Mouse (Mus musculus): ENCODE data around the gene Evi5l. TPM values are rescaled to one million over a fixed set of nuclear protein-coding genes. Genes with fewer than 3 reads are reported as not detected.
A peak's percentile ranks its signal among the peaks of the same experiment; 100 is the strongest.

Gene Evi5l
- total RNA-seq (2021) = 100 to 1,000 TPM; 104 to 117 TPM

DNA sequence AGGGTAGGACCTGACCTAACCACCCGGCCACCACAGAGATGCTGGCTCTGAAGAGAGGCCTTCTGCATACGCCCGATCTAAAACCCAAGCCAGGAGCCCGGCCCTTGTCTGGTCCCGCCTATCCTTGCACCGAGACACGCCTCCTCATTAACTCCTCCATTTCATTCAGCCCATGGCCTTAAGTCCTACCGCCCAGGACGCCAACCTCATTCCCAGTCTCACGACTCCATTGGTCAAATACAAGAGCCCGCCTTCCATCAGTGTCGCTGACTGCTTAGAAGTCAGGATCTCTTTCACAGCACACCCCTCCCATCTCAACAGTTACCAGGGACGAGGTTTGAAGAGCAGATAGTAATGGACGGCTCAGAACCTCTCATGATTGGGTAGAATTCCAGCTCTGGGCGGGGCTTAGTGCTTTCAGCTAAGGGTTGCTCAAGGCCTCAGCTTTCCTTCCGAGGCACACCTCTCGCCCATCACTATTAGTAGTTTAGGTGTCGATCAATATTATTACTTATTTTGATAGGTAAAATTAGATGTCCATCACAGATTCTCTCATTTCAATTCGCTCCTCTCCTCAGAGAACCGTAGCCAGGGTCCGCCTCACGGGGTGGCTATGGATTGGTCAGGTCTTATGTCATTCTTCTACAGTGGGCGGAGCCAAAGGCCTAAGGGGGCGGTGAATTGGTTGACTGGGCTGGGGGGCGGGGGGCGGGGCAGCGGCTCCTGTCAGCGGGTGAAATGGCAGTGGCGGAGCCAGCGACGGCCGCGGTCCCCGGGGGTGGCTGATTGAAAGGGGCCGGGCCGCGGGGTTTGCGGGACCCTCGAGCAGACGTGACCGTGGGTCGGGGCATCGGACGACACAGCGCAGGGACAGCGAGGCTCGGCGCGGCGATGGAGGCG lies at the start of gene Evi5l:
Gene Evi5l, plus strand, starts transcription at position 716 of the 900 bp plus-strand sequence.
- peak; percentile 97 to 99 for DNase-seq (ENCODE audit: low spot score in 2 of 2)
- intact Hi-C loops (cut with DNase I) = no loop called here

GRCm38 (mm10) chr8:4133798-4134197 lies 32.6 kb upstream of the Evi5l start, which contains the start of gene Cd209g:
Gene Cd209g, plus strand, starts transcription at chr8:4134098.
- no peak for DNase-seq (ENCODE audit: low spot score in 2 of 2)
- intact Hi-C loops (cut with DNase I) = no loop called here

- intact Hi-C loops (cut with DNase I) = loop anchor here (10.0 kb wide), 1 partner anchor 445 kb away; no protein-coding TSS in a partner anchor
- DNase-seq (ENCODE audit: low spot score in 2 of 2) = peak; percentile 59 to 68
Measured at GRCm38 (mm10) chr8:4139660-4140646, 26.4 kb upstream of the Evi5l start.

DNA sequence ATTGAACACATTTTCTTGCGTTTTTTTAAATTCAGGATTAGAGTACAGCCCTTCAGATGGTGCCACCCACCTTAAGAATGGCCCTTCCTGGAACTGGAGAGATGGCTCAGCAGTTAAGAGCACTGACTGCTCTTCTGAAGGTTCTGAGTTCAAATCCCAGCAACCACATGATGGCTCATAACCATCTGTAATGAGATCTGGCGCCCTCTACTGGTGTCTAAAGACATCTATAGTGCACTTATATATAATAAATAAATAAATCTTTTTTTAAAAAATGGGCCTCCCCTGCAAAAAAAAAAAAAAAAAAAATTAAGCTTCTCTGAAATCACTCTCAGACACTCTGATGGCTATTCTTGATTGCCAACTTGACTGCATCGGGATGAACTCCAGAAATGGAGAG lies 24.6 kb upstream of the Evi5l start:
- intact Hi-C loops (cut with DNase I) = loop anchor here (10.0 kb wide), 1 partner anchor 443 kb away; no protein-coding TSS in a partner anchor

DNA sequence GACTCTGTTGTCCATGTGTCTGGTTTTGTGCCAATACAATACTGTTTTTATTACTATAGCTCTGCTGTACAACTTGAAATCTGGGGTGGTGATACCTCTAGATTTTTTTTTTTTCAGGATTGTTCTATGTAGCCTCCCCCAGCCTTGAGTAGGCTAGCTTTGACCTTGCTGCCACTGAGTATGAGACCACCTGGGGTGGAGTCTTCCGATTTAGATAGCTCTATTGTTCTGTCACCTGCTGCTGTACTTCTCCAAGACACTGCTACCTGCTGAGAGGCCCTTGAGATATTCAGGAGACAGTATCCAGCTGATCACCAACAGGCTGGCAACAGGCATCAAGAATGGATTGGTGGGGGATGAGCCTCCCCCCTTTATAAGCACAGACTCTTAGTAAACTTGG lies 19.1 kb upstream of the Evi5l start:
- intact Hi-C loops (cut with DNase I) = loop anchor here (10.0 kb wide), 1 partner anchor 438 kb away; no protein-coding TSS in a partner anchor
- no peak for DNase-seq (ENCODE audit: low spot score in 2 of 2)

More for the DNA sequence above, 24.6 kb upstream of the Evi5l start:
- no peak for DNase-seq (ENCODE audit: low spot score in 2 of 2)

- DNase-seq (ENCODE audit: low spot score in 2 of 2) = no peak
- intact Hi-C loops (cut with DNase I) = no loop called here
Measured at GRCm38 (mm10) chr8:4154878-4155277, 11.5 kb upstream of the Evi5l start.

DNA sequence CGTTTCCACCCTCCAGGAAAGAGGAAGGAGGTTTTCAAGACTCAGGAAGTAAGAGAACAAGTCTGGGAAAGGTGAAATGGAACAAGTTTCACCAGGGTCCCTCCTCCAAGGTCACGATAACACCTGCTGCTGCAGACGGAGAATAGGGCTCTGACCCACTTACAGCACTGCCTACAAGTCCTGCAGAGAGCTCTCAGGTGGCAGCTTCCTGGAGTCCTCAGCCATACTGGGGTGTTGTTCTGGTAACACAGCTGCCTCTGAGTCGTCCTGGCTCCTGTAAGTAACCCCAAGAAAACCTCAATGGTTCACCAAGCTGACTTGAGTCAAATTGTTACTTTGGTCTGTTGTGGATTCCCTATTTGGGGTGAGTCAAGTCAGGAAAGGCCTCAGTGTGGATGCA lies 3.6 kb upstream of the Evi5l start:
- DNase-seq (ENCODE audit: low spot score in 2 of 2) = no peak
- intact Hi-C loops (cut with DNase I) = no loop called here

GRCm38 (mm10) chr8:4165176-4165851 lies 1.1 kb upstream of the Evi5l start:
- no peak for DNase-seq (ENCODE audit: low spot score in 2 of 2)
- intact Hi-C loops (cut with DNase I) = no loop called here

DNA sequence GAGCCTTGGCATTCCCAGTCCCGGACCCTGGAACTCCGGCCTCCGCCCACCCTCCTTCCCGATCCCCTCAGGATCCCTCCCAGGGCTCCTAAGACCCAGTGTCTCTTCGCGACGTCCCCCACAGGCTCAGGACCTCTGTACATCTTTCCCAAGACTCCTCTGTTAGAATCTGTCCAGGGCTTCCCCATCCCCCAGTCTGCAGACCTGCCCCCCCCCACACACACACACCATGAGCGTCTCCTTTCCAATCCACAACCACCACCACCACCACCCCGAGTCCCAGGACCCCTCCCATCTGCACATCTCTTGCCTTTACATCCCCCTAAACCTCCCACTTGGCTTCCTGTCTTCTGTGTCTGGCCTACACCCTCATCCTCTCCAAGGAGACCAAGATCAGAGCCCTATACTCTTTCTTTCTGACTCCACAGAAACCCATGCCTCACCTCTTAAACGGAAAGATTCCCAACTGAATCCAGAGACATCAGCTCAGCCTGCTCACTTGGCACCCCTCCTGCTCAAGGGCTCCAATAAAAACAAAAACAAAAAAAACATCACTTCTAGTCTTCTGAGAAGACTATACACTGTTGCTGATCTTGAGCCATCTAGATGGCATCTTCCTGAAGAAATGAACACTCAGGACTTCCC lies 636 bp downstream of the Evi5l start:
- intact Hi-C loops (cut with DNase I) = no loop called here
- no peak for DNase-seq (ENCODE audit: low spot score in 2 of 2)

DNA sequence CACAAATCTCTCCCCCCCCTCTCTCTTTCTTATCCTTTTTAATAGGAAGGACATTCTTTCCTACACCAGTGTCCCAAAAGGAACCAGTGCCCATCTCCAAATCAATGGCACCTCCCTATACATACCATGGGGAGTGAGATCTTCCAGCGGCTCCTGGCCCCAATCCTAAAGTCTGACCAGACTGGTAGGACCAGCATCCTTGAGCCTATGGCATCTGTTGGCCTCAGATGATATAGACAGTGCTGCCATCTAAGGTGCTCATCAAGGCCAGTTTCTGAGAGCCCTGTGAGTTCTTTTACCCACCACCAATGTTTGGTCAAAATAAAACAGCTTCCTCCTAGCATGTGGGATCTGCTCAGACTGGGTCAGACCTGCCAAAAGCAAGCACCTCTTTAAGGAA lies 1.6 kb downstream of the Evi5l start:
- intact Hi-C loops (cut with DNase I) = no loop called here

DNA sequence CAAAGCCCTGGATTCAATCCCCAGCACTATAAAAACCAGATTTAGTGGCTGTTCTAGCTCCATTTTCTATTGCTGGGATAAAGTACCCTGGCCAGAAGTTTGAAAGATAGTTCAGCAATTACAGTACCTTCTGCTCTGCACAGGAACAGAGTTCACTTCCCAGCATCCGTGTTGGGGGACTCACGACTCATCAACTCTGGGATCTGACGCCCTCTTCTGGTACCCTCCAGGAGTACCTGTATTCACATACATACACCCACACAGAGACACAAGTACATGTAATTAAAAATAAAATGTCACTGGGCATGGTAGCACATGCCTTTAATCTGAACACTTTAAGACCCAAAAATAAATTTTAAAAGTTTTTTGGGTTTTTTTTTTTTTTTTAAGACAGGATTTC lies 6.1 kb downstream of the Evi5l start:
- intact Hi-C loops (cut with DNase I) = no loop called here
- DNase-seq (ENCODE audit: low spot score in 2 of 2) = no peak

More for the DNA sequence above, 1.6 kb downstream of the Evi5l start:
- DNase-seq (ENCODE audit: low spot score in 2 of 2) = no peak

DNA sequence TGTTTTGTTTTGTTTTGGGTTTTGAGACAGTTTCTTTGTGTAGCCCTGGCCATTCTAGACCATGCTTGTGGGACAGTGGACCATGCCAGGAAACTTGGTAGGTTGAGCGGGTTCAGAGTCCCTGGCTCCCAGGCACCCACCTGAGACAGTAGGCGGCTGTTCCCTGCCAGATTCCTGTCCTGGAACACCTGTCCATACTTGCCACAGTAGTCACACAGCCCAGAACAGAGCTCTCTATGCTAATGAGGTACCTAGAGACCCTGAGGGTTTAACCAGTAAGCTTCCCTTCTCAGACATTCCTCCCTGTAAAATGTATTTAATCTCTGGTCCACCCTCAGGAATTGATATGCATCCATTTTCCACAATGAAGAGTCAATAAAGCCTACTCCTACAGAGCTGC lies 7.7 kb downstream of the Evi5l start:
- intact Hi-C loops (cut with DNase I) = no loop called here
- no peak for DNase-seq (ENCODE audit: low spot score in 2 of 2)

- intact Hi-C loops (cut with DNase I) = no loop called here
- no peak for DNase-seq (ENCODE audit: low spot score in 2 of 2)
Measured at GRCm38 (mm10) chr8:4183409-4183808, 17.0 kb downstream of the Evi5l start.

DNA sequence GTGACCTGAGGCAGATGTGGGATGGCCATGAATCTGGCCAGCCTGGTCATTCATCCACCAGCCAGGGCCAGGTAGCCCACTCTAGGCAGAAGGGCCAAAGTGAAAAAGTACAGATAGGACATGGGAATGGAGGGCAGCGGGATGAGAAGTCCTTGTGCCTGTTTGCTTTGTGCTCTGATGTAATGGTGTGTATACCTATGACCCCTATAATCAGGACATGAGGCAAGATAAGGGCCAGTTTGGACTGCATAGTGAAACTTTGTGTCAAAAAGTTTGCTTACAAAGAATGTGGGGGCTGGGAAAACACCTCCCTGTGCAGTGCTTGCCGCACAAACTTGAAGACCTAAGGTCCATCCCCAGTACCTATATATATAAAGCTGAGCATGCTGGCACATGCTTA lies 19.8 kb downstream of the Evi5l start:
- intact Hi-C loops (cut with DNase I) = no loop called here
- DNase-seq (ENCODE audit: low spot score in 2 of 2) = no peak

GRCm38 (mm10) chr8:4188605-4189004 lies 22.2 kb downstream of the Evi5l start:
- no peak for DNase-seq (ENCODE audit: low spot score in 2 of 2)
- intact Hi-C loops (cut with DNase I) = no loop called here

GRCm38 (mm10) chr8:4189031-4189722 lies 22.8 kb downstream of the Evi5l start:
- intact Hi-C loops (cut with DNase I) = no loop called here
- DNase-seq (ENCODE audit: low spot score in 2 of 2) = no peak

- intact Hi-C loops (cut with DNase I) = loop anchor here (2.0 kb wide), 1 partner anchor 44 kb away; no protein-coding TSS in a partner anchor
- DNase-seq (ENCODE audit: low spot score in 2 of 2) = peak in 1 of 2 experiments; percentile 23
Measured at GRCm38 (mm10) chr8:4192305-4192704, 25.9 kb downstream of the Evi5l start.

All from left cerebral cortex, postnatal 36 days (tissue).